Mouse (Mus musculus): Measurements from ENCODE around the gene Ppp1r2.

- TF ChIP-seq POLR2A (IDR thresholded peaks at IDR 0.05; ENCODE audit: insufficient read length, low read depth): no peak
- TF ChIP-seq REST (IDR thresholded peaks at IDR 0.05; ENCODE audit: insufficient read depth, insufficient read length): no peak
- no peak for TF ChIP-seq POLR2AphosphoS2 (IDR thresholded peaks at IDR 0.05; ENCODE audit: insufficient read length, low read depth)
- TF ChIP-seq E2F4 (IDR thresholded peaks at IDR 0.05; ENCODE audit: insufficient read depth): no peak
- no peak for TF ChIP-seq MYOG (IDR thresholded peaks at IDR 0.05; ENCODE audit: control insufficient read depth in 1 of 3, insufficient read depth in 1 of 3, insufficient read length in 2 of 3, low read depth in 2 of 3)
- TF ChIP-seq USF1 (IDR thresholded peaks at IDR 0.05; ENCODE audit: low read depth): no peak
Measured at GRCm38 (mm10) chr16:31238281-31238680, 36.8 kb downstream of the Ppp1r2 start.
